Mouse (Mus musculus): ENCODE data around the gene Ppp1r13l. TPM values are rescaled to one million over a fixed set of nuclear protein-coding genes. Genes with fewer than 3 reads are reported as not detected.

Gene Ppp1r13l
- polyA plus RNA-seq, 1 experiment from 2014 or later: 9.0 TPM

DNA sequence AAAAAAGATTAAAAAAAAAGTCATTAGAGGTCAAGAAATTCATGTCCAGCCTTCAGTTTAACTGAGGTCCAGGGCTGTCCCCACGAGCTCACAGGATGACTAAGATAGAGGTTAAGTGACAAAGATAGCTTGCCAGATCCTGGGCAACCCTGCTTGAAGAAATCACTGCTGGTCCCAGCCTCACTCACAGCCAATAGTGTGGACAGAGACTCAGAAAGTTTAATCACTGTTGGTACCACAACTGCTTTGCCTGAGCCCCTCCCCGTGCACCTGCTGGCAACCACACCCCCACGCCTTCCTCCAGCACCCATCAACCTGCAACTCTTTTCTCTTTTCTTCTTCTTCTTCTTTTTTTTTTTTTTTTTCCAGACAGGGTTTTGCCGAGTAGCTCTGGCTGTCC, 64.5 kb downstream of the Ppp1r13l start:
- H3K36me3 ChIP-seq: peaks cover 44% of the 10 kb centered on the region
- 64% methylated on average over 4 of the region's 4 CpGs for WGBS
- no peak overlapping the region for H3K4me2 ChIP-seq (replicated peaks)
- H3K9me3 ChIP-seq: no peaks in the 10 kb centered on the region
- no peak overlapping the region for H3K4me3 ChIP-seq
- peaks cover 35% of the 10 kb centered on the region for H3K27me3 ChIP-seq
- H3K9ac ChIP-seq: no peak overlapping the region
- H3K27ac ChIP-seq: no peak overlapping the region
- peaks cover 4% of the 10 kb centered on the region; the same call in 1 of the 2 replicates for H3K4me1 ChIP-seq
- ATAC-seq (ENCODE audit: low FRiP score, low read depth): no peak

DNA sequence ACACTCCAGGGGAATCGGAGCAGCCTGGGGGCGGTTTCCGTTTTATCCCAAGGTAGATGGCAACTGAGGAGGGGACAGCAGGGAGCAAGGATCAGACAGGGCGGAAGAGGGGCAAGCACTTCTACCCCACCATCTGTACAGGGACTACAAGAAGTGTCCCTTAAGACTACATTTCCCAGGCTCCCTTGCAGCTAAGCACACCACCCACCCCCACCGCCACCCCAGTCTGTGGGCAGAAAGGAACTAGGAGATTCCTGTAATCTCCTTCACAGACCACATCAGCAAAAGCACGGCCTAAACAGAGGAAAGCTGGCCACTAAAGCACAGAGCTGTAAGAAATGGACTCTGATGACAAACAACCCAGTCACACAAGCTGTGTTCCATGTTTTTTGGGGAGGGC, 66.8 kb downstream of the Ppp1r13l start:
- no peak for ATAC-seq (ENCODE audit: low FRiP score, low read depth)
- no peaks in the 10 kb centered on the region for H3K9me3 ChIP-seq
- 76% methylated on average over 6 of the region's 6 CpGs for WGBS
- H3K27me3 ChIP-seq: peaks cover 12% of the 10 kb centered on the region
- H3K4me3 ChIP-seq: no peak overlapping the region
- H3K4me1 ChIP-seq: no peaks in the 10 kb centered on the region
- H3K36me3 ChIP-seq: peaks cover 67% of the 10 kb centered on the region
- H3K4me2 ChIP-seq (replicated peaks): no peak overlapping the region
- H3K9ac ChIP-seq: no peak overlapping the region
- no peak overlapping the region for H3K27ac ChIP-seq

- Histone ChIP-seq H3K27ac (no peak overlapping the region), H3K9ac (no peak overlapping the region), H3K36me3 (peaks cover 72% of the 10 kb centered on the region), H3K27me3 (peaks cover 6% of the 10 kb centered on the region), H3K4me1 (no peaks in the 10 kb centered on the region), H3K9me3 (no peaks in the 10 kb centered on the region), H3K4me2 (replicated peaks) (no peak overlapping the region), H3K4me3 (no peak overlapping the region)
- WGBS: 92% methylated on average over 6 of the region's 6 CpGs
- ATAC-seq (ENCODE audit: low FRiP score, low read depth): no peak
Measured at GRCm38 (mm10) chr7:19426888-19427287, 67.3 kb downstream of the Ppp1r13l start.

MicroRNA genes within 50 kb of the gene (microRNA counts, 519-probe panel; counts per million panel counts)
- not detected for microRNA mmu-miR-343

Small RNAs within 50 kb of the gene (microRNA-seq; reads per million reads assigned to microRNA genes)
- gene Mir343: not detected

Other genes with a start within 250 kb of the Ppp1r13l start
- 4.2 and 4.3 TPM in 2 replicates for gene Gm4969, start 241.4 kb upstream of the Ppp1r13l start, polyA plus RNA-seq (2015; fragmentation: Nextera tagmentation; extraction: Ambion mirVana)
- 16.8 and 19.1 TPM in 2 replicates for gene Fbxo46, start 239.9 kb upstream of the Ppp1r13l start, polyA plus RNA-seq (2015; fragmentation: Nextera tagmentation; extraction: Ambion mirVana)
- gene Qpctl, start 210.5 kb upstream of the Ppp1r13l start, polyA plus RNA-seq (2015; fragmentation: Nextera tagmentation; extraction: Ambion mirVana): 17.1 and 18.1 TPM in 2 replicates
- gene Snrpd2, start 210.0 kb upstream of the Ppp1r13l start, polyA plus RNA-seq (2015; fragmentation: Nextera tagmentation; extraction: Ambion mirVana): 146 and 149 TPM in 2 replicates
- 0.29 and 0.41 TPM in 2 replicates for gene Gipr, start 193.6 kb upstream of the Ppp1r13l start, polyA plus RNA-seq (2015; fragmentation: Nextera tagmentation; extraction: Ambion mirVana)
- 5.2 and 5.5 TPM in 2 replicates for gene Eml2, start 183.3 kb upstream of the Ppp1r13l start, polyA plus RNA-seq (2015; fragmentation: Nextera tagmentation; extraction: Ambion mirVana)
- 4.6 and 6.2 TPM in 2 replicates for gene Gpr4, start 147.2 kb upstream of the Ppp1r13l start, polyA plus RNA-seq (2015; fragmentation: Nextera tagmentation; extraction: Ambion mirVana)
- 35.2 and 35.7 TPM in 2 replicates for gene Opa3, start 131.4 kb upstream of the Ppp1r13l start, polyA plus RNA-seq (2015; fragmentation: Nextera tagmentation; extraction: Ambion mirVana)
- gene Vasp, start 87.9 kb upstream of the Ppp1r13l start, polyA plus RNA-seq (2015; fragmentation: Nextera tagmentation; extraction: Ambion mirVana): 68.9 and 69.0 TPM in 2 replicates
- gene Ppm1n, start 79.7 kb upstream of the Ppp1r13l start, polyA plus RNA-seq (2015; fragmentation: Nextera tagmentation; extraction: Ambion mirVana): not detected in 2 replicates
- 20.2 and 20.9 TPM in 2 replicates for gene Rtn2, start 77.1 kb upstream of the Ppp1r13l start, polyA plus RNA-seq (2015; fragmentation: Nextera tagmentation; extraction: Ambion mirVana)
- gene Fosb, start 49.7 kb upstream of the Ppp1r13l start, polyA plus RNA-seq (2015; fragmentation: Nextera tagmentation; extraction: Ambion mirVana): 0.23 and 0.27 TPM in 2 replicates
- 89.1 and 96.4 TPM in 2 replicates for gene Ercc1, start 15.0 kb upstream of the Ppp1r13l start, polyA plus RNA-seq (2015; fragmentation: Nextera tagmentation; extraction: Ambion mirVana)
- 29.9 and 31.8 TPM in 2 replicates for gene Cd3eap, start 266 bp upstream of the Ppp1r13l start, polyA plus RNA-seq (2015; fragmentation: Nextera tagmentation; extraction: Ambion mirVana)
- gene Ercc2, start 22.3 kb downstream of the Ppp1r13l start, polyA plus RNA-seq (2015; fragmentation: Nextera tagmentation; extraction: Ambion mirVana): 18.2 and 18.3 TPM in 2 replicates
- 8.3 and 8.6 TPM in 2 replicates for gene Klc3, start 44.4 kb downstream of the Ppp1r13l start, polyA plus RNA-seq (2015; fragmentation: Nextera tagmentation; extraction: Ambion mirVana)
- 3.2 and 4.7 TPM in 2 replicates for gene Ckm, start 45.0 kb downstream of the Ppp1r13l start, polyA plus RNA-seq (2015; fragmentation: Nextera tagmentation; extraction: Ambion mirVana)
- gene Mark4, start 99.1 kb downstream of the Ppp1r13l start, polyA plus RNA-seq (2015; fragmentation: Nextera tagmentation; extraction: Ambion mirVana): 9.8 and 10.3 TPM in 2 replicates
- gene Exoc3l2, start 103.6 kb downstream of the Ppp1r13l start, polyA plus RNA-seq (2015; fragmentation: Nextera tagmentation; extraction: Ambion mirVana): 1.1 and 1.3 TPM in 2 replicates
- 2.5 TPM in 2 replicates for gene Bloc1s3, start 148.6 kb downstream of the Ppp1r13l start, polyA plus RNA-seq (2015; fragmentation: Nextera tagmentation; extraction: Ambion mirVana)
- gene Trappc6a, start 148.6 kb downstream of the Ppp1r13l start, polyA plus RNA-seq (2015; fragmentation: Nextera tagmentation; extraction: Ambion mirVana): 67.5 and 67.8 TPM in 2 replicates
- 0.10 and 0.11 TPM in 2 replicates for gene Nkpd1, start 158.1 kb downstream of the Ppp1r13l start, polyA plus RNA-seq (2015; fragmentation: Nextera tagmentation; extraction: Ambion mirVana)
- gene Ppp1r37, start 203.3 kb downstream of the Ppp1r13l start, polyA plus RNA-seq (2015; fragmentation: Nextera tagmentation; extraction: Ambion mirVana): 22.4 and 26.2 TPM in 2 replicates
- gene Zfp296, start 217.5 kb downstream of the Ppp1r13l start, polyA plus RNA-seq (2015; fragmentation: Nextera tagmentation; extraction: Ambion mirVana): 0.36 and 0.73 TPM in 2 replicates
- 167 and 179 TPM in 2 replicates for gene Gemin7, start 217.8 kb downstream of the Ppp1r13l start, polyA plus RNA-seq (2015; fragmentation: Nextera tagmentation; extraction: Ambion mirVana)
- gene Clasrp, start 244.7 kb downstream of the Ppp1r13l start, polyA plus RNA-seq (2015; fragmentation: Nextera tagmentation; extraction: Ambion mirVana): 62.2 and 64.6 TPM in 2 replicates